Mouse (Mus musculus) midbrain, embryonic 16.5 days (tissue): Measurements from ENCODE around the gene Srrm3. TPM values are rescaled to one million over a fixed set of nuclear protein-coding genes. Genes with fewer than 3 reads are reported as not detected.

Source experiments
- ATAC-seq: fragments of 200-750 bp; cut with Nextera tagmentation; 2 replicates; pipeline ENCODE4 v1.8.0; 2017; ENCODE audit warnings: moderate TSS enrichment
- H3K27ac ChIP-seq: fragments of 300-500 bp; sonication (generic); 2 replicates; pipeline ENCODE4 v1.5.1; 2014; ENCODE audit warnings: mild to moderate bottlenecking, low read length, mixed read lengths
- H3K27me3 ChIP-seq: fragments of 300-500 bp; sonication (generic); 2 replicates; pipeline ENCODE4 v1.6.1; 2014; ENCODE audit warnings: low read depth, low read length, mixed read lengths; ENCODE audit not compliant: control insufficient read depth, insufficient read depth
- H3K36me3 ChIP-seq: fragments of 300-500 bp; sonication (generic); 2 replicates; pipeline ENCODE4 v1.6.1; 2014; ENCODE audit warnings: mild to moderate bottlenecking, low read length, moderate library complexity, mixed read lengths; ENCODE audit not compliant: control insufficient read depth, insufficient read depth
- H3K4me1 ChIP-seq: fragments of 300-500 bp; sonication (generic); 2 replicates; pipeline ENCODE4 v1.6.1; 2014; ENCODE audit warnings: mild to moderate bottlenecking, low read length, mixed read lengths; ENCODE audit not compliant: control insufficient read depth, insufficient read depth
- H3K4me2 ChIP-seq: fragments of 300-500 bp; sonication (generic); 2 replicates; pipeline ENCODE4 v1.6.1; 2014; ENCODE audit warnings: mild to moderate bottlenecking, low read length, mixed read lengths
- H3K4me3 ChIP-seq: fragments of 300-500 bp; sonication (generic); 2 replicates; pipeline ENCODE4 v1.5.1; 2014; ENCODE audit warnings: low read depth, mild to moderate bottlenecking, low read length, moderate library complexity, mixed read lengths
- H3K9ac ChIP-seq: fragments of 300-500 bp; sonication (generic); 2 replicates; pipeline ENCODE4 v1.6.1; 2014; ENCODE audit warnings: low read depth, low read length, mixed read lengths
- H3K9me3 ChIP-seq: fragments of 300-500 bp; sonication (generic); replicated peaks from 2 replicates; pipeline ENCODE4 v1.6.1; 2014; ENCODE audit warnings: mild to moderate bottlenecking, low read length, mixed read lengths; ENCODE audit not compliant: control insufficient read depth, poor library complexity, severe bottlenecking
- WGBS: fragments of 180-500 bp; shearing (Covaris S2); extraction: QIAGEN DNeasy Blood & Tissue Kit; methylation state at CpG from one replicate; pipeline ENCODE4 v1.1.7; 2014; 5-methylcytosine and 5-hydroxymethylcytosine counted together
- microRNA-seq: library from miRNA; unstranded; fragments of <30 nt; microRNA quantifications from one replicate; pipeline ENCODE4, GENCODE M21; 2017
- polyA plus RNA-seq: library from polyadenylated mRNA; unstranded; fragments of >200 nt; fragmentation: Nextera tagmentation; extraction: Ambion mirVana; gene quantifications from 2 replicates; pipeline ENCODE4 v1.2.1, GENCODE M21; 2015

Gene Srrm3
- polyA plus RNA-seq, 1 experiment from 2014 or later = 76.2 TPM

DNA sequence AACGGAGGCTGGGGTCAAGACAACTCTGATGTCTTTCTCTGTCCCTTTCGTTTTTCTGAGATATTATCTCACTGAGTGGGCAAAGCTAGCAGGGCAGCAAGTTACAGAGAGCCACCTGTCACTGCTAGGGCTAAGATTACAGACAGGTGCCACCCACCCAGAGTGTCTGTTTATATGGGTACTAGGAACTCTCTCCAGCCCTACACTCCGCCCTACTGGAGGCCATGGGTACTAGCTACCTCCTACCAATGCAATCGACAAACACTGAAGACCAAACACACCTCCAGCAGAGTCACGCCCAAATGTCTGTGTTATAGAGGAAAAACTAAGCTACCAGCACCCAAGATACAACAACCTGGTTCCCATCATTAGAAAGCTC lies 111.4 kb downstream of the Srrm3 start:
- WGBS = 94% methylated on average over 5 of the region's 5 CpGs
- Histone ChIP-seq H3K9ac (no peak overlapping the region), H3K4me3 (no peak overlapping the region), H3K4me1 (peaks cover 3% of the 10 kb centered on the region; the same call in 1 of the 2 replicates), H3K27ac (no peak overlapping the region), H3K4me2 (no peak overlapping the region), H3K9me3 (no peaks in the 10 kb centered on the region), H3K27me3 (no peaks in the 10 kb centered on the region), H3K36me3 (peaks cover 19% of the 10 kb centered on the region)
- ATAC-seq = no peak

DNA sequence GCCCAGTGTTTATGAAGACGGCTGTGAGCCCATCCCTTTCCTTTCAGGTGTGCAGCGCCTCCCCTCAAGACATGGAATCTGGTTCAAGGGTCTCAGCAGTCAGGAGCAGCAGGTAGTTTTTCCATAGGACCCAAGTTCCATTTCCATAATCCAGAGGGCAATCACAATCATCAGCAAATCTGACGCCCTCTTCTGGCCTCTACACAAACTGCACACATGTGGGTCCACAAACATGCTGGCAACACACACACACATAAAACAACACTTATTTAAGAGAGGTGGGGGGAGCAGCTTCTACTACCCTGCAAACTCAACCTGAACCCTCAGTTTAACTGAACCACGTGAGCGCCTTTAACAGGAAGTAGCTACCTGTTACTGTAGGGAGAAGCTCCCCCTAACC lies 111.9 kb downstream of the Srrm3 start:
- Histone ChIP-seq H3K9ac (no peak overlapping the region), H3K4me3 (no peak overlapping the region), H3K9me3 (no peaks in the 10 kb centered on the region), H3K36me3 (peaks cover 19% of the 10 kb centered on the region), H3K4me1 (peaks cover 3% of the 10 kb centered on the region; the same call in 1 of the 2 replicates), H3K4me2 (no peak overlapping the region), H3K27ac (no peak overlapping the region), H3K27me3 (no peaks in the 10 kb centered on the region)
- ATAC-seq = no peak
- WGBS = 97% methylated on average over 5 of the region's 5 CpGs

DNA sequence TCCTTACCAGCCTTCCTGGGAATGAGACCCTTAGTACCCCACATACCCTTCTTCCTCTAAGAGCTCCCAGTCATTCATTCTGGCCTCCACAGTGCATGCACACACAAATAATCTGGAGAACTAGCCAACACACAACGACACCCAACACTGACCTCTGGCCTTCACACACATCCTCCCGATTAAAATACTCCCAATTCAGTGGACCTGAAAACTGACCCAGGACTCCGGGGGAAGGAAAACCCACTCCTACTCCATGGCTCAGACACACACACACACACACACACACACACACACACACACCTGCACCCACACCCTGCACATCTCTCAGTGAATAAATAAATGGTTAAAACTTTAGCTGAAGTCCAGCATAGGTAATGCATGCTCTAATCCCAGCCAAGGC lies 113.2 kb downstream of the Srrm3 start:
- H3K4me2 ChIP-seq = no peak overlapping the region
- H3K9ac ChIP-seq = no peak overlapping the region
- WGBS = 83% methylated on average over 3 of the region's 3 CpGs
- H3K36me3 ChIP-seq = peaks cover 19% of the 10 kb centered on the region
- peaks cover 6% of the 10 kb centered on the region for H3K4me1 ChIP-seq
- H3K4me3 ChIP-seq = no peak overlapping the region
- H3K27me3 ChIP-seq = no peaks in the 10 kb centered on the region
- no peak for ATAC-seq
- no peak overlapping the region for H3K27ac ChIP-seq
- no peaks in the 10 kb centered on the region for H3K9me3 ChIP-seq

DNA sequence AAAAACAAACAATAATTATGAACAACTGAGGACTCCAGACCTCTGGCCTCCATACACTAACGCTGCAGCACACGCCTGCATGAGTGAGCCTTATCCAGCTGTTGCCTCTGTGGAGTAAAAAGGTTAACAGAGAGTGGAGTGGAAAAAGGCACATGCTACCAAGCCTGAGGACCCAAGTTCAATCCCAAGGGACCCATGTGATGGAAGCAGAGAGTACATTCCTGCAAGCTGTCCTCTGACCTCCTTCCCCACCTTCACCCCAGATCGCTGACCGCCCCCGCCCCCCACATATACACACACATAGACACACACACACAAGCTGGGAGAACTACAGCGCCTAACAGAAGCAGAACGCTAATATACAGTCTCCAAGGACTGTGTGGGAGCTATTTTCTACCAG lies 117.2 kb downstream of the Srrm3 start:
- no peak overlapping the region for H3K4me3 ChIP-seq
- 90% methylated on average over 7 of the region's 7 CpGs for WGBS
- no peaks in the 10 kb centered on the region for H3K27me3 ChIP-seq
- no peak overlapping the region for H3K4me2 ChIP-seq
- ATAC-seq = no peak
- peaks cover 17% of the 10 kb centered on the region for H3K36me3 ChIP-seq
- H3K9ac ChIP-seq = no peak overlapping the region
- H3K27ac ChIP-seq = no peak overlapping the region
- no peaks in the 10 kb centered on the region for H3K9me3 ChIP-seq
- peaks cover 22% of the 10 kb centered on the region for H3K4me1 ChIP-seq

Small RNAs within 50 kb of the gene (microRNA-seq; reads per million reads assigned to microRNA genes)
- gene Gm23268 = not detected

Other genes starting within 250 kb of the Srrm3 start
- not detected in 2 replicates for gene Ccl26, start 243.3 kb upstream of the Srrm3 start, polyA plus RNA-seq
- gene Ccl24, start 233.8 kb upstream of the Srrm3 start, polyA plus RNA-seq = 1.2 and 2.3 TPM in 2 replicates
- gene Rhbdd2, start 174.3 kb upstream of the Srrm3 start, polyA plus RNA-seq = 86.9 and 93.9 TPM in 2 replicates
- 123 and 127 TPM in 2 replicates for gene Por, start 136.9 kb upstream of the Srrm3 start, polyA plus RNA-seq
- gene Tmem120a, start 62.4 kb upstream of the Srrm3 start, polyA plus RNA-seq = 87.2 and 87.8 TPM in 2 replicates
- gene Styxl1, start 28.5 kb upstream of the Srrm3 start, polyA plus RNA-seq = 0.24 and 0.46 TPM in 2 replicates
- gene Mdh2, start 28.4 kb upstream of the Srrm3 start, polyA plus RNA-seq = 565 and 600 TPM in 2 replicates
- 9.6 and 10.1 TPM in 2 replicates for gene Hspb1, start 81.0 kb downstream of the Srrm3 start, polyA plus RNA-seq
- 1,035 and 1,054 TPM in 2 replicates for gene Ywhag, start 127.7 kb downstream of the Srrm3 start, polyA plus RNA-seq
- gene Ssc4d, start 167.6 kb downstream of the Srrm3 start, polyA plus RNA-seq = 1.8 and 1.9 TPM in 2 replicates
- 0.23 TPM in 1 of 2 replicates, not detected in the other for gene Zp3, start 173.2 kb downstream of the Srrm3 start, polyA plus RNA-seq
- 24.0 and 26.1 TPM in 2 replicates for gene Dtx2, start 187.9 kb downstream of the Srrm3 start, polyA plus RNA-seq
- gene Upk3b, start 231.6 kb downstream of the Srrm3 start, polyA plus RNA-seq = 0.05 TPM in 1 of 2 replicates, not detected in the other
- 0.19 TPM in 1 of 2 replicates, not detected in the other for gene Upk3bl, start 247.6 kb downstream of the Srrm3 start, polyA plus RNA-seq